Mouse (Mus musculus) embryonic fibroblast, embryonic 13.5 days (primary cell): ENCODE measurements around the gene Asb5. TPM values are rescaled to one million over a fixed set of nuclear protein-coding genes. Genes with fewer than 3 reads are reported as not detected.

Experiments used
- H3K27ac ChIP-seq: 2 replicates; pipeline ENCODE4 v1.5.1; 2012; ENCODE audit warnings: low read length, control low read depth, inconsistent platforms; ENCODE audit not compliant: insufficient read depth
- H3K4me1 ChIP-seq: 2 replicates; pipeline ENCODE4 v1.6.1; 2011; ENCODE audit warnings: low read length; ENCODE audit not compliant: control insufficient read depth, insufficient read depth
- H3K4me3 ChIP-seq: 2 replicates; pipeline ENCODE4 v1.5.1; 2011; ENCODE audit warnings: mild to moderate bottlenecking, control low read depth, low read length; ENCODE audit not compliant: insufficient read depth
- CTCF ChIP-seq: IDR thresholded peaks from 2 replicates; pipeline ENCODE4 v1.5.1; 2011; ENCODE audit warnings: mild to moderate bottlenecking, control low read depth, low read length, moderate library complexity, borderline replicate concordance; ENCODE audit not compliant: insufficient read depth
- POLR2A ChIP-seq: IDR thresholded peaks from 2 replicates; pipeline ENCODE4 v1.6.1; 2011; ENCODE audit warnings: low read depth, mild to moderate bottlenecking, control low read depth, low read length, moderate library complexity
- polyA plus RNA-seq: library from polyadenylated mRNA; stranded (reverse); fragments of >200 nt; gene quantifications from 2 replicates; pipeline ENCODE4 v1.2.4, GENCODE M21; 2011; ENCODE audit warnings: low read depth; ENCODE audit not compliant: missing spikeins, insufficient read length

Gene Asb5
- 0.33 and 0.80 TPM in 2 replicates for polyA plus RNA-seq

DNA sequence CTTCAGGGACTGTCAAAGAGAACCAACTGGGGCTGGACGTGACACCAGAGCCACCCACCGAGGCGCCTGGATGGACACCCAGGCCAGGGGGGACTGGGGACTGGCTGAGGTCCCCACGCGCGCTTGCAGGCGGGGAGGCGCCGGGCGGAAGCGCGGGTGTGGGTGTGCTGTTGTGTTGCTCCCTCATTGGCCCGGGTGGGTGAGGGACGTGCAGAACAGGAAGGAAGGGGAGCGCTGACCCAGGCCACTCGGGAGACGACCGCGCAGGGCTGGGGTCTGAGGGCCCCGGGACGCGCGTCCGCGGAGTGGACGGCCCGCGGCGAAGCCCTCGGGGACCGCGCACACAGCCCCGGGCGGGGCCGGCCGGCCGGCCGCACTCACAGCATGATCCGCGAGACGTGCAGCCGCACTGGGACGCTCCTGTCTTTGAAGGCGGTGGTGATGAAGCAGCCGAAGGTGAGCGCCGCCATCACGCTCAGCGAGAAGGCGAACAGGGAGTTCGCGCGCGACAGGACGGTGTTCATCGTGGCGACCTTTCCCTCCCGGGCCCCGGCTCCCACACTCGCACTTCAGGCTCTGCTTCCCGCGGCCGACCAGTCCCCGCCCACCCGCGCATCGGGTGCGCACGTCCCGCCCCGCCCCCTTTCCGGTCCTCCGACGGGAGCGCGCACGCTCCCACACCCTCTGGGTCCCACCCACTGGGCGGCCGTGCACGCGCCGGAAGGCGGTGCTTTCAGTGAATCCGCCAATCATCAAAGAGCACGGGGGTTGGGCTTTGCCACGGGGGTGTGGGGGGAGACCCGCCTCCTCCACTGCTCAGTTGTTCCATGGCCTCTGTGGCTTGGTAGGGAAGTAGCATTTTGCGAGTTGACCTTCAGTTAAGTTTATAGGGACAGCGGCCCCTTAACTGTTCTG lies at the start of gene Asb5, which contains the start of gene Spcs3:
TSS of gene Asb5 (plus strand) at position 199 of the 915 bp plus-strand sequence.
TSS of gene Spcs3 (minus strand) at position 617 of the 915 bp plus-strand sequence.
- Histone ChIP-seq H3K27ac (peak within 1 kb of the TSS; percentile 48), H3K4me3 (peak within 1 kb of the TSS; percentile 97), H3K4me1 (peaks cover 2% of the 10 kb centered on the region)
- TF ChIP-seq CTCF: no peak
- TF ChIP-seq POLR2A: peak; percentile 76

DNA sequence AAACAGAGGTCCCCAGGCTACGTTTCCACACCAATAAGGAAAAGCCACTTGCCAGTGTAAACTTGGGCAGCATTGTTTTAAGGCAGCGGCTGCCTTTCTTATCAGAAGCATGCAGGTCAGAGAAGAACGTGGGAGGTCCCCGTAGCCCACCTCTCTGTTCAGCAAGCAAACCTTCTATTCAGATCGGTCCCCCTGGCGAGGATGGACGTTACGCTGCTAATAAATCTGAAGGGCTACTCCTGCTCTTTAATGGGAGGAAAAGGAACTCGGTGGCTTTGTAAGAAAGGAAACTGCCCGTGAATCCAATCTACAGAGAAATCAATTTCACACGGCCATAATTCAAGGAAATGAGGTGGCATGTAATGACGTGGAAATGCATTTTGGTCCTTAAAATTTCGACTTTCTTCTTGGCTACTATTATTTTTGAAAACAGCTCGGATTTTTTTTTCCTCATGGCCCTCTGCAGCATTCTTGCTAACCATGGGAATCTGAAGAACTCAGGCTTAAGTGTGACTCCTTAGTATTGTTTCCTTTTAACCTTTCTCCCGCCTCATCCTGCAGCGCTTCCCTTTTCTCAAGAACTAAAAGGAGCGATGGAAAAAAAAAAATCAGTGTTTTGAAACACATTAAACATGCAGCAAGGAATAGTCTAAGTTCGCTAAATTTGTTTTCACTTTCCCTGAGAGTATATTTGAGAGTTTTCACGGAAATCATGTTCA lies 42.7 kb upstream of the Asb5 start:
- H3K4me1 ChIP-seq: no peaks in the 10 kb centered on the region
- no peak overlapping the region for H3K4me3 ChIP-seq
- TF ChIP-seq POLR2A: no peak
- TF ChIP-seq CTCF: no peak
- no peak overlapping the region for H3K27ac ChIP-seq

DNA sequence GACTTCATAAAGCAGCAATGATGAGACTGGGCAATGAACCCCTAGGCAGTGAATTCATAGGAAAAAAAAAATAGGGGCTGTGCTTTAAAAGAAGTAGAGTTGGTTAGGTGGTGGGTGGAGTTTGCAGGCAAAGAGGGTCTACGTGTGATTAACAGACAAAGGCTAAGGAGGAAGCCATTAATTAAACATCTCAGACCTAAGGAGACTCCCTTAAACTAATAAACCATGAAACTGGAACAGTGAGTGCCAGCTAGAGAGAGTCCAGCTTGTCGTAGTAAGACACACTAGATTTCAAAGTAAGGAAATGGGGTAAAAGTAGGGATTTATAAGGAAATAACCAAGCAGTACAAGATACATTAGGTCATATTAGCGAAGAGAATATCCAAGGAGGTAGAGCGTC lies 40.9 kb upstream of the Asb5 start:
- H3K27ac ChIP-seq: no peak overlapping the region
- TF ChIP-seq POLR2A (no peak), CTCF (no peak)
- H3K4me1 ChIP-seq: no peaks in the 10 kb centered on the region
- H3K4me3 ChIP-seq: no peak overlapping the region

DNA sequence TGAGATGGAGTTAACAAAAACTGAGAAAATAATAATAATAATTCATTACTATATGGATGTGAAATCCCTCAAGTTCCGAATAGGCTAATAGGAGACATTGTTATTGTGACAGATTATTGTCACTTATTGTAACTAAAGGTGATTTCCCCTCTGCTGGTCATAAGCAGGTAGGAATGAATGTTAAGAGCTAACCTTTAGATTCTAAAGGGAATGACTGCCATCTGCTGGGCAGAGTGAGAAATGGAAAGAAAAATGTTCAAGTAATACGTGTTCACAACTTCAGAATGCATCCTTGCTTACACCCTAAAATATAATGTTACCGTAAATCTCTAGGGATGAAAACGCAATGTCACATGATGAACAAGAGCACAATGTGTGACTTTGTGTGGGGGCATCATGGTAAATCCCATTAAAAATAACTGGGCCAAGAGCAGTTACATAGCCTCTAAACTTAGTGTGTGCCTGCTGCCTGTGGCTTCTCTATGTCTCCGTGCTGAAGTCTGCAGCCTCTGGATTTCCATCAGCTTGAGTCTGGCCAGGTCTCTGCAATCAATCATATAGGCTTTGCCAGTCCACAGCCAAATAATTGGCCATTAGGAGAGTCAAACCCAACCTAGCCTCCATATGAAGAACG lies 38.2 kb upstream of the Asb5 start:
- Histone ChIP-seq H3K4me1 (no peaks in the 10 kb centered on the region), H3K27ac (no peak overlapping the region), H3K4me3 (no peak overlapping the region)
- TF ChIP-seq CTCF: no peak
- TF ChIP-seq POLR2A: no peak

DNA sequence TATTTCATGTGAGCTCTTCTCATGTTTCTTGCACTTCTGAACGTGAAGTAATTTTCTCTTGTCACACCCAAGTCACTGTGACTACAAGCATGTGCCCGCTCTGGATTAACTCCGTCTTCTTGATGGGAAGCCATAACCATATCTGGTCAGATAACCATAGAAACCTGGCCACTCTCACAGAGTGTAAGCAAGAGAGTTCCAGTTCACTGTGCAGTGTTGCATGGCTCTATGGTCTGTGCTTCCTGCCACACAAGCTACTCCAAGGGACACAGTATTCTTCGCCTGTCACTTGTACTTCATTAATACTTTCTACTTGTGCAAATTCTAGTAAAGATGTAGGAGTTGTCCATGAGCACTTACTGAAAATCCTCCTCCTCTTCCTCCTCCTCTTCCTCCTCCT lies 37.4 kb upstream of the Asb5 start:
- no peak overlapping the region for H3K27ac ChIP-seq
- H3K4me3 ChIP-seq: no peak overlapping the region
- H3K4me1 ChIP-seq: no peaks in the 10 kb centered on the region
- TF ChIP-seq POLR2A: no peak
- TF ChIP-seq CTCF: no peak

DNA sequence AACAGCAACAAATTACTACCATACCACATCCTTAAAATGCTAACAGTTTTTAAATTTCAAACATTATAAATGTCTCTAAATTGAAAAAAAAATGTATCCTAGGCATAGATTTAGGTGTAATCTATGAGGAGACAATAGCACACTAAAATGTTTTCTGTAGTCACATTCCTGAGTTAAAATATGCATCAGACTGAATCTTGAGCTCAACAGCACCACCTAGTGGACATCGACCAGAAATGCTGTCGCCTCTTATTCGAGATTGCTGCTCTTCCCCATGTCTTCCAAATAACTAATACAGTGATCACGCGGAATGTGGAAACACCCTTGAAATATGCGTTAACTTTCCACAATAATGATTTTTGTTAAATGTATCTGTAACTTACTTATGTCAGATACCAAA lies 36.3 kb upstream of the Asb5 start:
- H3K27ac ChIP-seq: no peak overlapping the region
- H3K4me1 ChIP-seq: no peaks in the 10 kb centered on the region
- no peak overlapping the region for H3K4me3 ChIP-seq
- no peak for TF ChIP-seq POLR2A
- peak; percentile 39; the same call in 1 of the 2 replicates for TF ChIP-seq CTCF

DNA sequence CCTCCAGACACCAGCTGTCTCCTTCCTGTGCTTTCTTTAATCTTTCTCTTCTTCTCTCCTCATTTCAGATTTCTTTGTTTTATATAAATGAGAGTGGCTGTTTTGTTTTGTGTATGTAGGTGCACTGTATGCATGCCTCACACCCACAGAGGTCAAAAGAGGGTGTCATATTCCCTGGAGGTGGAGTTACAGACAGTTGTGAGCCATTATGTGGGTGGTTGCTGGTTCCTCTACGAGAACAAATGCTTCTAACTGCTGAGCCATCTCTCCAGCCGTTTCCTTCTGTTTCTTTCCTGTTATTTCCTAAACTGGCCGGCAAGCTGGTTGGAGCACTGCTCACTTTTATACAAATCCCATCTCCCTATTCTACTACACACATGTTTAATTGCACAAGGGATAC lies 35.5 kb upstream of the Asb5 start:
- H3K4me1 ChIP-seq: no peaks in the 10 kb centered on the region
- no peak overlapping the region for H3K27ac ChIP-seq
- TF ChIP-seq CTCF (no peak), POLR2A (no peak)
- no peak overlapping the region for H3K4me3 ChIP-seq

DNA sequence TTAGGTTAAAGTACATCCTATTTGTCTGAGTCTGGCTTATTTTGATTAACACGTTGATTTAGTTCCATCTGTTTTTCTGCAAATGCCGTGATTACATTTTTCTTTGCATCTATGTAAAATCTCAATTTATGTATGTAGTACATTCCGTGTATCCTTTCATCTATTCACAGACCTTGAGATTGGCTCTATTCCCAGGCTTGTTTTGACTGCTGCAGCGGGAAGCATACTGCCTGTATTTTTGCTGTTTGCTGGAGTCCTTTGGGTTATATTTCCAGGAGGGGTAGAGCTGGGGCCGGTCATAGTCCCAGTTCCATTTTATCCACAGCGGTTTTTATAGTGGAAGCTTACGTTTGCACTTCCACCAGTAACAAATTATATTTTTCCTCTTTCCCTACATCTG lies 26.3 kb upstream of the Asb5 start:
- TF ChIP-seq POLR2A (no peak), CTCF (no peak)
- H3K27ac ChIP-seq: no peak overlapping the region
- H3K4me3 ChIP-seq: no peak overlapping the region
- no peaks in the 10 kb centered on the region for H3K4me1 ChIP-seq

DNA sequence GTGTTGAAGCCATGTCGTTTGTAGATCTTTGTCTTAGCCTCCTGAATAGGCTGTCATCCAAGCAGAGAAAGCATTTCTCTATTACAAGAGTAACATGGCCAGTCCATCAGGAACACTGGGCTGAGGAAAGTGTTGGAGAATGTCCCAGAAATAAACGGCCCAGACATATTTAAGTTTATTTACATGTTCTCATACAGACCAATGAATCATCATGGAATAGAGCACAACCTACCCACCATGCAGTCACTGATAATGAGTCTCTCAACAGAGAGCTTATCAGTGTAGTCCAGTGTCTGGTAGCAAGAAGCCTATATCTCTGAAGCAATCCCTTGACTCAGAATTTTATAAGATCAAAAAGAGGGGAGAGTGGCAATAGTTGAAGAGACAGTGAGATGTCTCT lies 24.3 kb upstream of the Asb5 start:
- H3K4me1 ChIP-seq: peaks cover 2% of the 10 kb centered on the region; the same call in 1 of the 2 replicates
- TF ChIP-seq CTCF (no peak), POLR2A (no peak)
- H3K27ac ChIP-seq: no peak overlapping the region
- H3K4me3 ChIP-seq: no peak overlapping the region
